Mouse (Mus musculus) mouse embryonic stem cell (cell line): Measurements from ENCODE around the gene Coro2b.

Experiments used
- in situ Hi-C, 2 experiments: fragments of 300-500 bp; cut with MboI; formaldehyde crosslinking; loops; 1 replicate in 1 of 2; 3 replicates in 1 of 2; pipeline ENCODE4 v1.14.3; 2019 to 2020; ENCODE audit warnings: low sequenced_read_pairs in 2 of 2, low pct_unique_long_range_greater_than_20kb in 1 of 2, mixed read lengths in 1 of 2; ENCODE audit not compliant: unreplicated experiment in 1 of 2

Coro2b gene

GRCm38 (mm10) chr9:62389735-62390134, 147.1 kb downstream of the Coro2b start:
- in situ Hi-C loops, result no loop called here

- in situ Hi-C loops, result no loop called here
Observed at GRCm38 (mm10) chr9:62385727-62386518, 150.9 kb downstream of the Coro2b start.

GRCm38 (mm10) chr9:62385062-62385461, 151.8 kb downstream of the Coro2b start:
- in situ Hi-C loops, result no loop called here

GRCm38 (mm10) chr9:62382519-62383084, 154.2 kb downstream of the Coro2b start:
- in situ Hi-C loops, result no loop called here

- in situ Hi-C loops, result no loop called here
Observed at GRCm38 (mm10) chr9:62381402-62381913, 155.4 kb downstream of the Coro2b start.

- in situ Hi-C loops, result no loop called here
Observed at GRCm38 (mm10) chr9:62380351-62380750, 156.5 kb downstream of the Coro2b start.

- in situ Hi-C loops, result no loop called here
Observed at GRCm38 (mm10) chr9:62377897-62378296, 158.9 kb downstream of the Coro2b start.

- in situ Hi-C loops, result no loop called here
Observed at GRCm38 (mm10) chr9:62374276-62374675, 162.6 kb downstream of the Coro2b start.

- in situ Hi-C loops, result no loop called here
Observed at GRCm38 (mm10) chr9:62373222-62374123, 163.4 kb downstream of the Coro2b start.

- in situ Hi-C loops, result no loop called here
Observed at GRCm38 (mm10) chr9:62372556-62373221, 164.2 kb downstream of the Coro2b start.

GRCm38 (mm10) chr9:62371745-62372555, 164.9 kb downstream of the Coro2b start:
- in situ Hi-C loops, result no loop called here

GRCm38 (mm10) chr9:62370648-62371280, 166.1 kb downstream of the Coro2b start:
- in situ Hi-C loops, result no loop called here

GRCm38 (mm10) chr9:62370186-62370585, 166.7 kb downstream of the Coro2b start:
- in situ Hi-C loops, result no loop called here
